Mouse (Mus musculus) lung, postnatal 0 days (tissue): ENCODE measurements around the gene Zfp74.

Source experiments
- CTCF ChIP-seq: IDR thresholded peaks from 2 replicates; pipeline ENCODE4 v1.5.1; 2016; ENCODE audit warnings: antibody characterized with exemption, mild to moderate bottlenecking
- EP300 ChIP-seq: IDR thresholded peaks from 2 replicates; pipeline ENCODE4 v1.6.1; 2016; ENCODE audit warnings: antibody characterized with exemption, mild to moderate bottlenecking, control low read depth

DNA sequence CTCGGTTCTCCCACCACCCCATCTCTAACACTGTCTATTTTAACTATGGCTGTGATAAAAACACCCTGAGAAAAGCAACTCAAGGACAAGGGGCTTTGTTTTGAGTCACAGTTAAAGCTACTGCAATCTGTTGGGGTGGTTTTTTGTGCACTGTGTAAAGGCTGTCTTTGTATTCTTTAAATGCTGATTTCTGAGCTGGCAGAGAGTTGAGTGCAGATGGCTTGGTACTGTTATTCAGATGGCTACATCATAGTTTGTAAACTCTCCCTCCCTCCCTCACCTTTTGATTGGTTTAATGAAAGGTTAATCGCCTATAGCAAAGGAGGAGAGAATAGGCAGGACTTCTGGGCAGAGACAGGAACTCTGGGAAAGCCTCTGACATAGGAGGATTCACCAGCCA, 9.7 kb downstream of the Zfp74 start:
- TF ChIP-seq CTCF (no peak), EP300 (no peak)
